Mouse (Mus musculus) heart, postnatal 0 days (tissue): Measurements from ENCODE around the gene Clasp2. TPM values are rescaled to one million over a fixed set of nuclear protein-coding genes. Genes with fewer than 3 reads are reported as not detected.

Source experiments
- ATAC-seq: fragments of 200-750 bp; cut with Nextera tagmentation; 2 replicates; pipeline ENCODE4 v1.8.0; 2017; ENCODE audit warnings: low read depth, moderate number of reproducible peaks, moderate library complexity; ENCODE audit not compliant: insufficient read depth
- DNase-seq: peaks from one replicate; pipeline ENCODE4 v3.0.0-alpha.2; 2016; ENCODE audit warnings: low spot score
- H3K27ac ChIP-seq: fragments of 300-500 bp; sonication (generic); 2 replicates; pipeline ENCODE4 v1.5.1; 2014; ENCODE audit warnings: low read depth, mild to moderate bottlenecking
- H3K27me3 ChIP-seq: fragments of 300-500 bp; sonication (generic); 2 replicates; pipeline ENCODE4 v1.6.1; 2014; ENCODE audit warnings: low read length, mixed read lengths; ENCODE audit not compliant: control insufficient read depth, insufficient read depth
- H3K36me3 ChIP-seq: fragments of 300-500 bp; sonication (generic); replicated peaks from 2 replicates; pipeline ENCODE4 v1.6.1; 2014; ENCODE audit warnings: low read length, mixed read lengths; ENCODE audit not compliant: control insufficient read depth, insufficient read depth
- H3K4me1 ChIP-seq: fragments of 300-500 bp; sonication (generic); 2 replicates; pipeline ENCODE4 v1.6.1; 2014; ENCODE audit warnings: antibody characterized with exemption; ENCODE audit not compliant: control insufficient read depth, insufficient read depth
- H3K4me2 ChIP-seq: fragments of 300-500 bp; sonication (generic); 2 replicates; pipeline ENCODE4 v1.6.1; 2014; ENCODE audit warnings: low read depth, mild to moderate bottlenecking, low read length, moderate library complexity
- H3K4me3 ChIP-seq: fragments of 300-500 bp; sonication (generic); 2 replicates; pipeline ENCODE4 v1.5.1; 2014; ENCODE audit warnings: low read depth, low read length
- H3K9ac ChIP-seq: fragments of 300-500 bp; sonication (generic); replicated peaks from 2 replicates; pipeline ENCODE4 v1.6.1; 2014; ENCODE audit warnings: low read depth, low read length, mixed read lengths
- H3K9me3 ChIP-seq: fragments of 300-500 bp; sonication (generic); replicated peaks from 2 replicates; pipeline ENCODE4 v1.6.1; 2016; ENCODE audit warnings: low read length; ENCODE audit not compliant: control insufficient read depth
- CTCF ChIP-seq: IDR thresholded peaks from 2 replicates; pipeline ENCODE4 v1.5.1; 2016; ENCODE audit warnings: antibody characterized with exemption, control low read depth, low read depth
- EP300 ChIP-seq: IDR thresholded peaks from 2 replicates; pipeline ENCODE4 v1.6.1; 2016; ENCODE audit warnings: antibody characterized with exemption, low read depth
- WGBS: fragments of 180-500 bp; shearing (Covaris S2); extraction: QIAGEN DNeasy Blood & Tissue Kit; methylation state at CpG from one replicate; pipeline ENCODE4 v1.1.7; 2014; 5-methylcytosine and 5-hydroxymethylcytosine counted together
- polyA plus RNA-seq: library from polyadenylated mRNA; unstranded; fragments of >200 nt; fragmentation: Nextera tagmentation; extraction: Ambion mirVana; gene quantifications from 2 replicates; pipeline ENCODE4 v1.2.1, GENCODE M21; 2015
- total RNA-seq: library from RNA; depleted of rRNA; stranded (reverse); fragments of >200 nt; gene quantifications from 2 replicates; pipeline ENCODE4 v1.2.3, GENCODE M21; 2014; ENCODE audit warnings: low replicate concordance

Clasp2 gene
- total and polyA plus RNA-seq, 2 experiments from 2014 or later, result 15.8 to 39.7 TPM

DNA sequence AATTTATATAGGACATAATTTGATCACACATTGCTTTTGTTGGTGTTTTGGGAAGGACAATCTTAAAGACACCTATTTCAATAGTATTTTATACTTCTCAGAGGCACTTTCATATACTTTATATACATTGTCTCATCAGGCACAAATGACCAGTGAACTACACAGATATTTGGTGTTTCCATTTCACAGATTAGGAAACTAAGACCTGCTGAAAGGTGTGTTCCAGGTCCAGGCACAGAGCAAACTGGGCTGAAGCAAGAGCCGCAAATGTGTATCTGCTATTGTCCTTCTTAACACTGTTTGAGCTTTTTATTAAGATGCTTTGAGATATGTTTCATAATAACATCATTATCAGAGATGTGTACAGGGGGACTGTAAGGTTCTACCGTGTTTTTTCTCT is 52.7 kb downstream of the Clasp2 start:
- peak overlapping the region; percentile 69; the same call in 1 of the 2 replicates for H3K27ac ChIP-seq
- 72% methylated on average over 2 of the region's 2 CpGs for WGBS
- H3K4me2 ChIP-seq, result peak overlapping the region; percentile 58

DNA sequence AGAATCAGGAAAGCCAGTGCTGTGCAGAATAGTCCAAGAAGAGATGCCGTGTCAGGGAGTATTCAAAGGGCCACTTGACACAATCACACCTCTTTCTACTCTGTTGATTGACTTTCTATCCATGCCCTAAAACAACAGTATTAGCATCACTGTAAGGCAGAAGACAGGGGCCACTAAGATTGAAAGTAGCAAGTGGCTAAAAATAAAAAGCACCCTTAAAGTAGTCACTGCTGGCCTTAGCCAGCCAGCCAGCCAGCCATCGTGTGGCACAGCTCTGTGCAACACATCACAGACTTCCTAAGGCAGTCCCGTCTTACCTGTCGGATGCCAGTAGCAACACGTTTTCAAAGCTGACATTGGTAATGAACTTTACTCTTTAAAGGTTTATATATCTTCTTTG is 55.9 kb downstream of the Clasp2 start:
- 60% methylated on average over 5 of the region's 5 CpGs for WGBS
- no peaks in the 10 kb centered on the region for H3K9me3 ChIP-seq
- H3K4me2 ChIP-seq, result no peak overlapping the region
- ATAC-seq (no peak), DNase-seq (no peak)
- no peak overlapping the region for H3K9ac ChIP-seq
- TF ChIP-seq CTCF (no peak), EP300 (no peak)
- no peak overlapping the region for H3K4me3 ChIP-seq
- no peak overlapping the region for H3K27ac ChIP-seq
- H3K27me3 ChIP-seq, result no peaks in the 10 kb centered on the region
- H3K4me1 ChIP-seq, result peaks cover 22% of the 10 kb centered on the region
- H3K36me3 ChIP-seq, result no peaks in the 10 kb centered on the region

More for the DNA sequence above, 52.7 kb downstream of the Clasp2 start:
- TF ChIP-seq CTCF, result no peak
- no peak for TF ChIP-seq EP300
- Histone ChIP-seq H3K27me3 (no peaks in the 10 kb centered on the region), H3K9me3 (no peaks in the 10 kb centered on the region), H3K4me1 (peaks cover 11% of the 10 kb centered on the region), H3K9ac (no peak overlapping the region), H3K36me3 (no peaks in the 10 kb centered on the region), H3K4me3 (peak overlapping the region; percentile 51)
- ATAC-seq (no peak), DNase-seq (no peak)

- TF ChIP-seq EP300 (no peak), CTCF (no peak)
- 78% methylated on average over 3 of the region's 3 CpGs for WGBS
- H3K9me3 ChIP-seq, result no peaks in the 10 kb centered on the region
- no peak overlapping the region for H3K4me2 ChIP-seq
- peaks cover 14% of the 10 kb centered on the region; the same call in 1 of the 2 replicates for H3K4me1 ChIP-seq
- H3K36me3 ChIP-seq, result no peaks in the 10 kb centered on the region
- no peaks in the 10 kb centered on the region for H3K27me3 ChIP-seq
- H3K9ac ChIP-seq, result no peak overlapping the region
- no peak overlapping the region for H3K4me3 ChIP-seq
- no peak overlapping the region for H3K27ac ChIP-seq
- no peak for DNase-seq
- no peak for ATAC-seq
Observed at GRCm38 (mm10) chr9:113800671-113801070, 59.4 kb downstream of the Clasp2 start.

GRCm38 (mm10) chr9:113802734-113803133 is 61.5 kb downstream of the Clasp2 start:
- Histone ChIP-seq H3K4me1 (peaks cover 14% of the 10 kb centered on the region; the same call in 1 of the 2 replicates), H3K9me3 (no peaks in the 10 kb centered on the region), H3K27ac (no peak overlapping the region), H3K9ac (no peak overlapping the region), H3K27me3 (no peaks in the 10 kb centered on the region), H3K4me3 (no peak overlapping the region), H3K4me2 (no peak overlapping the region), H3K36me3 (no peaks in the 10 kb centered on the region)
- ATAC-seq (no peak), DNase-seq (no peak)
- 66% methylated on average over 3 of the region's 3 CpGs for WGBS
- TF ChIP-seq CTCF (no peak), EP300 (no peak)

DNA sequence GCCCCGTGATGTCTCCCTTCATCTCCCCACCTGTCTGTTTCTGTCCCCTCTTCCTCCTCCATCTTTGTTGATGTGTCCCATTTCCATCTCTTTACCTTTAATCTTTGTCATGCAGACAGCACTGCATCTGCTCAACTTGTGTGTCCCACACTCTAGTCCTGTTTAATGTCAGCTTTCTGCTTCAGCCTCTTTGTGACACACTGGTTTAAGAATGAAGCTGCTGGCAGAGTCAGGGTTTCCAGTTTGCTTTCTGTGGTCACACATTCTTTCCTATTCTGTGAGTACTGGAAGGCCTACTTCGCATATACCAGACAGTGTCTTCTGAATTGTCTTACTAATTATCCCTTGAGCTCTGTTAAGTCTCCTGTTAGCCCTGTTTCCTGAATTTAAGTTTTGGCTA is 62.5 kb downstream of the Clasp2 start:
- DNase-seq (no peak), ATAC-seq (no peak)
- no peak overlapping the region for H3K9ac ChIP-seq
- H3K4me2 ChIP-seq, result no peak overlapping the region
- no peak overlapping the region for H3K27ac ChIP-seq
- TF ChIP-seq EP300, result no peak
- no peaks in the 10 kb centered on the region for H3K36me3 ChIP-seq
- H3K4me3 ChIP-seq, result no peak overlapping the region
- H3K4me1 ChIP-seq, result peaks cover 14% of the 10 kb centered on the region; the same call in 1 of the 2 replicates
- no peaks in the 10 kb centered on the region for H3K27me3 ChIP-seq
- H3K9me3 ChIP-seq, result no peaks in the 10 kb centered on the region
- 58% methylated on average over 2 of the region's 2 CpGs for WGBS

GRCm38 (mm10) chr9:113805359-113805758 is 64.1 kb downstream of the Clasp2 start:
- no peaks in the 10 kb centered on the region for H3K27me3 ChIP-seq
- H3K4me2 ChIP-seq, result no peak overlapping the region
- DNase-seq, result no peak
- WGBS, result 88% methylated on average over 1 of the region's 1 CpGs
- no peaks in the 10 kb centered on the region for H3K9me3 ChIP-seq
- ATAC-seq, result no peak
- TF ChIP-seq EP300 (no peak), CTCF (no peak)
- H3K4me1 ChIP-seq, result 0 out of 2 replicates have a peak, but pooled peaks cover 5% of the 10 kb centered on the region
- H3K36me3 ChIP-seq, result no peaks in the 10 kb centered on the region
- no peak overlapping the region for H3K27ac ChIP-seq
- H3K4me3 ChIP-seq, result no peak overlapping the region
- no peak overlapping the region for H3K9ac ChIP-seq
